In the genomic region with DNA sequence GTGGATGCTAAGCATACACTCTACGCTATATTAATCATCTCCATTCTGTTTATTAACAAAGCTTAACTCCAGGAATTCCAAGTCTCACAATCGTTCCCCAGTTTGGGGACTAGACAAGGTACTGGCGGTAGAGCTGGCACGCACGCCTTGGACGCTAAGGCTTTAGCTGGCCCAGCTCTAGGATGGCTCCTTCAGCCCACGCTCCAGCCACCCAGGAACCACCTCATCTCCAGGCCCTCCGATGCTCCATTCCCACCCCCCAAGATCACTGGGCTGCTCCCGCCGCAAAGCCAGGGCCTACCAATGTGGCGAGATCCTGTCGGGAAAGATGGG, we compare ENCODE assay signal across 8 mouse cellular contexts. TPM values are rescaled to one million over a fixed set of nuclear protein-coding genes. Genes with fewer than 3 reads are reported as not detected.
DNase-seq lines count a peak whose midpoint lies in the region; ATAC-seq and TF ChIP-seq lines count a peak whose summit lies in the region.

No protein-coding gene starts in this region.

- WGBS in heart, embryonic 16.5 days = 0% methylated on average over 12 of the region's 12 CpGs
- WGBS in hindbrain, embryonic 13.5 days = under 1% methylated on average over 12 of the region's 12 CpGs
- under 1% methylated on average over 12 of the region's 12 CpGs for WGBS in midbrain, embryonic 11.5 days

- intact Hi-C loops in heart, postnatal 25 days (cut with DNase I) = loop anchor here (1.0 to 2.0 kb wide), 2 partner anchors 13 to 31 kb away; no protein-coding TSS in a partner anchor

- peak overlapping the region; percentile 93 for H3K9ac ChIP-seq in heart, embryonic 16.5 days (ENCODE audit: low read length)
- peak overlapping the region; percentile 86 for H3K9ac ChIP-seq in hindbrain, embryonic 13.5 days
- H3K9ac ChIP-seq in midbrain, embryonic 11.5 days (ENCODE audit: low read length) = peak overlapping the region; percentile 82

- POLR2A ChIA-PET in Patski (lab: Charles Lee) = interaction anchor here (0.6 to 1.5 kb wide), 3 partner anchors 20 to 30 kb away, joined by 3 to 6 read pairs (median 4); a partner anchor contains a TSS

- in situ Hi-C loops in Patski (cut with MboI; ENCODE audit: low pct_unique_long_range_greater_than_20kb) = no loop called here

- peaks cover 3% of the 10 kb centered on the region for H3K4me1 ChIP-seq in heart, embryonic 16.5 days (ENCODE audit: control insufficient read depth, insufficient read depth, low read length)
- no peaks in the 10 kb centered on the region for H3K4me1 ChIP-seq in hindbrain, embryonic 13.5 days (replicated peaks)
- no peaks in the 10 kb centered on the region for H3K4me1 ChIP-seq in midbrain, embryonic 11.5 days (ENCODE audit: control insufficient read depth, insufficient read depth, low read length)

- peak overlapping the region; percentile 82 for H3K4me2 ChIP-seq in heart, embryonic 16.5 days (ENCODE audit: low read depth, low read length)
- H3K4me2 ChIP-seq in hindbrain, embryonic 13.5 days = peak overlapping the region; percentile 70
- H3K4me2 ChIP-seq in midbrain, embryonic 11.5 days = peak overlapping the region; percentile 60

- TF ChIP-seq CTCF in Patski (IDR thresholded peaks at IDR 0.05) = no peak

- no peak; the same call in 1 of the 2 replicates for ATAC-seq in heart, embryonic 16.5 days (replicated peaks; ENCODE audit: extremely low read depth, insufficient read depth, low FRiP score)
- ATAC-seq in Patski = peak; percentile 38
- peak; percentile 60 for ATAC-seq in hindbrain, embryonic 13.5 days (ENCODE audit: low FRiP score)
- no peak; the same call in 1 of the 2 replicates for ATAC-seq in midbrain, embryonic 11.5 days (ENCODE audit: low FRiP score)

- CTCF ChIA-PET in Patski (lab: Charles Lee) = interaction anchor here (0.7 to 3.0 kb wide), 6 partner anchors 9 to 47 kb away, joined by 3 to 12 read pairs (median 4); no protein-coding TSS in a partner anchor

- DNase-seq in heart, postnatal 25 days (ENCODE audit: low spot score) = no peak
- no peak for DNase-seq in Patski (ENCODE audit: low read depth, low spot score)
- DNase-seq in midbrain, embryonic 11.5 days (ENCODE audit: low spot score, missing footprints) = peak; percentile 97
- DNase-seq in urinary bladder, postnatal 4 days (ENCODE audit: low spot score in 2 of 2) = no peak
- DNase-seq in cerebellum, postnatal 4 days (ENCODE audit: low spot score in 2 of 2) = no peak
- no peak for DNase-seq in ovary, postnatal 10 days (ENCODE audit: low spot score)

- peak overlapping the region; percentile 95 for H3K4me3 ChIP-seq in heart, embryonic 16.5 days (ENCODE audit: low read length)
- peak overlapping the region; percentile 75 for H3K4me3 ChIP-seq in hindbrain, embryonic 13.5 days
- peak overlapping the region; percentile 76 for H3K4me3 ChIP-seq in midbrain, embryonic 11.5 days (ENCODE audit: low read depth, low read length)

- no peaks in the 10 kb centered on the region for H3K27me3 ChIP-seq in heart, embryonic 16.5 days (ENCODE audit: control insufficient read depth, insufficient read depth, low read length)
- peaks cover 10% of the 10 kb centered on the region for H3K27me3 ChIP-seq in Patski
- H3K27me3 ChIP-seq in hindbrain, embryonic 13.5 days = no peaks in the 10 kb centered on the region
- no peaks in the 10 kb centered on the region for H3K27me3 ChIP-seq in midbrain, embryonic 11.5 days (ENCODE audit: control insufficient read depth, insufficient read depth, low read length)

- H3K36me3 ChIP-seq in heart, embryonic 16.5 days (ENCODE audit: control insufficient read depth, insufficient read depth) = peaks cover 20% of the 10 kb centered on the region
- peaks cover 17% of the 10 kb centered on the region for H3K36me3 ChIP-seq in hindbrain, embryonic 13.5 days
- no peaks in the 10 kb centered on the region for H3K36me3 ChIP-seq in midbrain, embryonic 11.5 days (ENCODE audit: control insufficient read depth, insufficient read depth, low read length)

- peak overlapping the region; percentile 85 for H3K27ac ChIP-seq in heart, embryonic 16.5 days (ENCODE audit: low read length)
- peak overlapping the region; percentile 83 for H3K27ac ChIP-seq in hindbrain, embryonic 13.5 days
- H3K27ac ChIP-seq in midbrain, embryonic 11.5 days (ENCODE audit: low read depth, low read length) = peak overlapping the region; percentile 59; the same call in 1 of the 2 replicates

- no peaks in the 10 kb centered on the region for H3K9me3 ChIP-seq in heart, embryonic 16.5 days (replicated peaks; ENCODE audit: control insufficient read depth, low read length)
- no peaks in the 10 kb centered on the region for H3K9me3 ChIP-seq in hindbrain, embryonic 13.5 days
- H3K9me3 ChIP-seq in midbrain, embryonic 11.5 days (ENCODE audit: control insufficient read depth, low read length) = no peaks in the 10 kb centered on the region

RNA-seq across cellular contexts. Expression of a gene that starts 0.4 kb away (rescaled TPM):
- 51.4 and 58.2 TPM in 2 replicates for polyA plus RNA-seq in heart, embryonic 16.5 days (2015; fragmentation: Nextera tagmentation; extraction: Ambion mirVana)
- total RNA-seq in heart, postnatal 25 days (2021) = 100 to 1,000 TPM in 1 of 2 experiments, 10 to 100 TPM in 1; 90.8 to 166 TPM
- 117 TPM for polyA plus RNA-seq in Patski (2021)
- 87.1 and 93.1 TPM in 2 replicates for polyA plus RNA-seq in hindbrain, embryonic 13.5 days (2015; fragmentation: Nextera tagmentation; extraction: Ambion mirVana)
- 126 and 140 TPM in 2 replicates for polyA plus RNA-seq in midbrain, embryonic 11.5 days (2014; fragmentation: Nextera tagmentation; extraction: Ambion mirVana)

RNA-seq across cellular contexts. Expression of a gene that starts 22.2 kb away (rescaled TPM):
- 4.5 and 5.8 TPM in 2 replicates for polyA plus RNA-seq in heart, embryonic 16.5 days (2015; fragmentation: Nextera tagmentation; extraction: Ambion mirVana)
- 1 to 10 TPM; 6.5 to 8.0 TPM for total RNA-seq in heart, postnatal 25 days (2021)
- polyA plus RNA-seq in Patski (2021) = 6.5 TPM
- 9.7 and 10.4 TPM in 2 replicates for polyA plus RNA-seq in hindbrain, embryonic 13.5 days (2015; fragmentation: Nextera tagmentation; extraction: Ambion mirVana)
- polyA plus RNA-seq in midbrain, embryonic 11.5 days (2014; fragmentation: Nextera tagmentation; extraction: Ambion mirVana) = 11.3 and 15.4 TPM in 2 replicates

Comparison
In these comparisons a context has a peak if more than half of its experiments do, and no peak if none do; other contexts are left out.
1. ATAC-seq: peak in Patski (single experiment) and hindbrain, embryonic 13.5 days (single experiment); none in heart, embryonic 16.5 days (single experiment) and midbrain, embryonic 11.5 days (single experiment).
2. Peak in every context shown above with its lines, with median percentiles within 50 percentile points of each other: H3K27ac ChIP-seq, H3K4me2 ChIP-seq, H3K4me3 ChIP-seq and H3K9ac ChIP-seq.